Mouse (Mus musculus) myocyte (in vitro differentiated cells): ENCODE results near the gene Nrl.

Experiments used
- E2F4 ChIP-seq: IDR thresholded peaks from one replicate; pipeline ENCODE4 v1.6.1; 2011; ENCODE audit warnings: mild to moderate bottlenecking, control low read depth, moderate library complexity; ENCODE audit not compliant: insufficient read depth
- MYOG ChIP-seq, 3 experiments: IDR thresholded peaks; one replicate each; pipeline ENCODE4 v1.6.1; 2011; ENCODE audit warnings: control low read depth in 2 of 3, low read depth in 2 of 3, mild to moderate bottlenecking in 2 of 3; ENCODE audit not compliant: insufficient read length in 2 of 3, control insufficient read depth in 1 of 3, insufficient read depth in 1 of 3
- POLR2A ChIP-seq: IDR thresholded peaks from one replicate; pipeline ENCODE4 v1.6.1; 2011; ENCODE audit warnings: low read depth, mild to moderate bottlenecking, control low read depth, moderate library complexity; ENCODE audit not compliant: insufficient read length
- USF1 ChIP-seq: IDR thresholded peaks from one replicate; pipeline ENCODE4 v1.6.1; 2011; ENCODE audit warnings: low read depth, mild to moderate bottlenecking, control low read depth, moderate library complexity

DNA sequence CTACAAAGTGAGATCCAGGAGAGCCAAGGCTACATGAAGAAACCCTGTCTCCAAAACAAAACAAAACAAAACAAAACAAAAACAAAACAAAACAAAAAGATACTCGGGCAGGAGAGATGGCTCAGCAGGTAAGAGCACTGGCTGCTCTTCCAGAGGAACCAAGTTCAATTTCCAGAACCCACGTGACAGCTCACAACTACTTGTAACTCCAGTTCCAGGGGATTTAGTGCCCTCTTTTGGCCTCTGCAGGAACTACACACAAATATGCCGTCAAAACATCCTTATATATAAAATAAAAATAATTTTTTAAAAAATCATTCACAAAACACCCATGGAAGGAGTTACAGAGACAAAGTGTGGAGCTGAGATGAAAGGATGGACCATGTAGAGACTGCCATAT lies 3.2 kb upstream of the Nrl start:
- TF ChIP-seq POLR2A (no peak), MYOG (IDR thresholded peaks at IDR 0.05; ENCODE audit: control insufficient read depth in 1 of 3, insufficient read depth in 1 of 3, insufficient read length in 2 of 3, low read depth in 2 of 3) (no peak), USF1 (peak; percentile 83), E2F4 (no peak)
